Mouse (Mus musculus) MEL (cell line): ENCODE data around the gene Cysrt1. TPM values are rescaled to one million over a fixed set of nuclear protein-coding genes. Genes with fewer than 3 reads are reported as not detected.

Source experiments
- DNase-seq: peaks from one replicate; pipeline ENCODE4 v3.0.0; 2011; ENCODE audit warnings: low read depth, low spot score
- H3K27ac ChIP-seq: 2 replicates; pipeline ENCODE4 v1.5.1; 2012; ENCODE audit warnings: low read depth, mild to moderate bottlenecking, control low read depth, low read length, moderate library complexity; ENCODE audit not compliant: control insufficient read depth
- H3K27me3 ChIP-seq, 2 experiments: fragments of 150-350 bp in 1 of 2; sonication (generic) in 1 of 2; 2 replicates each; pipeline ENCODE4 v1.6.1; 2012; ENCODE audit warnings: low read length in 2 of 2, mild to moderate bottlenecking in 2 of 2, improper control_type of control experiment in 1 of 2, moderate library complexity in 1 of 2; ENCODE audit not compliant: insufficient read depth in 2 of 2, control insufficient read depth in 1 of 2
- H3K36me3 ChIP-seq, 2 experiments: 2 replicates each; pipeline ENCODE4 v1.6.1; 2012 to 2014; ENCODE audit warnings: low read length in 2 of 2, improper control_type of control experiment in 1 of 2, inconsistent platforms in 1 of 2, mild to moderate bottlenecking in 1 of 2; ENCODE audit not compliant: insufficient read depth in 2 of 2, control insufficient read depth in 1 of 2
- H3K4me1 ChIP-seq, 2 experiments: fragments of 150-350 bp in 1 of 2; sonication (generic) in 1 of 2; 2 replicates each; pipeline ENCODE4 v1.6.1; 2012; ENCODE audit warnings: low read length in 2 of 2, improper control_type of control experiment in 1 of 2, mild to moderate bottlenecking in 1 of 2; ENCODE audit not compliant: insufficient read depth in 2 of 2, control insufficient read depth in 1 of 2
- H3K4me3 ChIP-seq, 2 experiments: fragments of 150-350 bp in 1 of 2; sonication (generic) in 1 of 2; 2 replicates each; pipeline ENCODE4 v1.5.1; 2012; ENCODE audit warnings: low read depth in 2 of 2, low read length in 2 of 2, mild to moderate bottlenecking in 2 of 2, moderate library complexity in 2 of 2, control low read depth in 1 of 2, improper control_type of control experiment in 1 of 2; ENCODE audit not compliant: control insufficient read depth in 1 of 2, insufficient read depth in 1 of 2
- H3K79me2 ChIP-seq: 2 replicates; pipeline ENCODE4 v1.6.1; 2012; ENCODE audit warnings: mild to moderate bottlenecking, low read length, moderate library complexity; ENCODE audit not compliant: control insufficient read depth, poor library complexity, insufficient read depth
- H3K9ac ChIP-seq: 2 replicates; pipeline ENCODE4 v1.6.1; 2012; ENCODE audit warnings: low read depth, mild to moderate bottlenecking, control low read depth, low read length, moderate library complexity; ENCODE audit not compliant: control insufficient read depth, poor library complexity, severe bottlenecking
- H3K9me3 ChIP-seq: fragments of 150-350 bp; sonication (generic); replicated peaks from 2 replicates; pipeline ENCODE4 v1.6.1; 2012; ENCODE audit warnings: mild to moderate bottlenecking, low read length, improper control_type of control experiment, moderate library complexity; ENCODE audit not compliant: insufficient read depth
- CHD1 ChIP-seq: IDR thresholded peaks from 2 replicates; pipeline ENCODE4 v1.6.1; 2012; ENCODE audit warnings: low read depth, mild to moderate bottlenecking, inconsistent platforms, low read length, improper control_type of control experiment
- CHD2 ChIP-seq: IDR thresholded peaks from 2 replicates; pipeline ENCODE4 v1.6.1; 2011; ENCODE audit warnings: low read length, improper control_type of control experiment
- CTCF ChIP-seq, 3 experiments: IDR thresholded peaks in 2 of 3; conservative IDR thresholded peaks in 1 of 3; 2 replicates each; pipeline ENCODE4 v1.5.1; 2011 to 2012; ENCODE audit warnings: low read length in 3 of 3, low read depth in 2 of 3, mild to moderate bottlenecking in 2 of 3, improper control_type of control experiment in 1 of 3, inconsistent platforms in 1 of 3, mixed read lengths in 1 of 3, moderate library complexity in 1 of 3; ENCODE audit not compliant: control insufficient read depth in 1 of 3, insufficient read depth in 1 of 3, poor library complexity in 1 of 3, severe bottlenecking in 1 of 3
- E2F4 ChIP-seq: IDR thresholded peaks from 2 replicates; pipeline ENCODE4 v1.6.1; 2011; ENCODE audit warnings: low read depth, low read length, improper control_type of control experiment, borderline replicate concordance
- ELF1 ChIP-seq: IDR thresholded peaks from 2 replicates; pipeline ENCODE4 v1.6.1; 2014; ENCODE audit warnings: low read depth, mild to moderate bottlenecking, inconsistent platforms, low read length, improper control_type of control experiment, moderate library complexity
- ETS1 ChIP-seq: IDR thresholded peaks from 2 replicates; pipeline ENCODE4 v1.6.1; 2012; ENCODE audit warnings: low read depth, mild to moderate bottlenecking, inconsistent platforms, low read length, improper control_type of control experiment, moderate library complexity
- GATA1 ChIP-seq: IDR thresholded peaks from 2 replicates; pipeline ENCODE4 v1.6.1; 2011; ENCODE audit warnings: low read depth, low read length, improper control_type of control experiment
- HCFC1 ChIP-seq: IDR thresholded peaks from 2 replicates; pipeline ENCODE4 v1.6.1; 2012; ENCODE audit warnings: low read depth, mild to moderate bottlenecking, inconsistent platforms, low read length, improper control_type of control experiment, moderate library complexity
- JUND ChIP-seq: IDR thresholded peaks from 2 replicates; pipeline ENCODE4 v1.6.1; 2011; ENCODE audit warnings: low read depth, mild to moderate bottlenecking, improper control_type of control experiment, low read length
- KAT2A ChIP-seq: conservative IDR thresholded peaks from 2 replicates; pipeline ENCODE4 v1.6.1; 2012; ENCODE audit warnings: low read depth, low read length, improper control_type of control experiment, inconsistent platforms
- MAX ChIP-seq: IDR thresholded peaks from 2 replicates; pipeline ENCODE4 v1.6.1; 2011; ENCODE audit warnings: low read length, improper control_type of control experiment
- MEF2A ChIP-seq: IDR thresholded peaks from 2 replicates; pipeline ENCODE4 v1.6.1; 2014; ENCODE audit warnings: low read depth, mild to moderate bottlenecking, inconsistent platforms, low read length, improper control_type of control experiment; ENCODE audit not compliant: poor library complexity, insufficient replicate concordance, severe bottlenecking; ENCODE audit errors: extremely low read depth
- MXI1 ChIP-seq: IDR thresholded peaks from 2 replicates; pipeline ENCODE4 v1.6.1; 2011; ENCODE audit warnings: mild to moderate bottlenecking, low read depth, low read length, improper control_type of control experiment
- MYB ChIP-seq: IDR thresholded peaks from 2 replicates; pipeline ENCODE4 v1.6.1; 2011; ENCODE audit warnings: mild to moderate bottlenecking, low read depth, low read length, improper control_type of control experiment
- NRF1 ChIP-seq: IDR thresholded peaks from 2 replicates; pipeline ENCODE4 v1.6.1; 2014; ENCODE audit warnings: low read depth, mild to moderate bottlenecking, inconsistent platforms, low read length, improper control_type of control experiment, moderate library complexity; ENCODE audit not compliant: poor library complexity, insufficient read depth, severe bottlenecking
- POLR2AphosphoS5 ChIP-seq: IDR thresholded peaks from 2 replicates; pipeline ENCODE4 v1.6.1; 2012; ENCODE audit warnings: low read depth, borderline replicate concordance, mild to moderate bottlenecking, inconsistent platforms, low read length, moderate library complexity, mixed read lengths
- RAD21 ChIP-seq: IDR thresholded peaks from 2 replicates; pipeline ENCODE4 v1.6.1; 2011; ENCODE audit warnings: mild to moderate bottlenecking, low read depth, low read length, improper control_type of control experiment
- RCOR1 ChIP-seq: IDR thresholded peaks from 2 replicates; pipeline ENCODE4 v1.6.1; 2012; ENCODE audit warnings: low read depth, mild to moderate bottlenecking, inconsistent platforms, low read length, improper control_type of control experiment
- SMC3 ChIP-seq: IDR thresholded peaks from 2 replicates; pipeline ENCODE4 v1.6.1; 2011; ENCODE audit warnings: low read depth, low read length, improper control_type of control experiment
- TAL1 ChIP-seq: IDR thresholded peaks from 2 replicates; pipeline ENCODE4 v1.6.1; 2012; ENCODE audit warnings: mild to moderate bottlenecking, inconsistent platforms, low read length, moderate library complexity, mixed read lengths
- TBP ChIP-seq: IDR thresholded peaks from 2 replicates; pipeline ENCODE4 v1.8.0; 2011; ENCODE audit warnings: low read depth, low read length, improper control_type of control experiment
- TCF12 ChIP-seq: IDR thresholded peaks from 2 replicates; pipeline ENCODE4 v1.6.1; 2014; ENCODE audit warnings: low read depth, mild to moderate bottlenecking, inconsistent platforms, low read length, improper control_type of control experiment, moderate library complexity
- UBTF ChIP-seq: IDR thresholded peaks from 2 replicates; pipeline ENCODE4 v1.6.1; 2012; ENCODE audit warnings: low read depth, mild to moderate bottlenecking, inconsistent platforms, low read length, improper control_type of control experiment, moderate library complexity, borderline replicate concordance; ENCODE audit not compliant: insufficient read depth
- USF1 ChIP-seq: IDR thresholded peaks from 2 replicates; pipeline ENCODE4 v1.6.1; 2014; ENCODE audit warnings: low read depth, mild to moderate bottlenecking, inconsistent platforms, low read length, improper control_type of control experiment, moderate library complexity
- USF2 ChIP-seq, 2 experiments: IDR thresholded peaks; 2 replicates each; pipeline ENCODE4 v1.6.1; 2011 to 2012; ENCODE audit warnings: improper control_type of control experiment in 2 of 2, low read length in 2 of 2, borderline replicate concordance in 1 of 2, inconsistent platforms in 1 of 2, low read depth in 1 of 2, mild to moderate bottlenecking in 1 of 2; ENCODE audit not compliant: insufficient read depth in 1 of 2
- ZC3H11A ChIP-seq: IDR thresholded peaks from 2 replicates; pipeline ENCODE4 v1.6.1; 2012; ENCODE audit warnings: low read depth, mild to moderate bottlenecking, inconsistent platforms, low read length, improper control_type of control experiment
- ZKSCAN1 ChIP-seq: IDR thresholded peaks from 2 replicates; pipeline ENCODE4 v1.6.1; 2012; ENCODE audit warnings: low read depth, mild to moderate bottlenecking, inconsistent platforms, low read length, improper control_type of control experiment, moderate library complexity
- ZNF384 ChIP-seq: IDR thresholded peaks from 2 replicates; pipeline ENCODE4 v1.6.1; 2012; ENCODE audit warnings: low read depth, mild to moderate bottlenecking, inconsistent platforms, low read length, improper control_type of control experiment
- polyA plus RNA-seq, 2 experiments: library from polyadenylated mRNA; stranded (reverse) in 1 of 2; unstranded in 1 of 2; fragments of >175 nt in 1 of 2; fragments of >200 nt in 1 of 2; gene quantifications; 2 replicates each; pipeline versions ENCODE4 v1.2.1 to v1.2.4; 2012; ENCODE audit warnings: low replicate concordance in 2 of 2, low read depth in 1 of 2; ENCODE audit not compliant: insufficient read length in 2 of 2, insufficient read depth in 1 of 2, missing spikeins in 1 of 2
- total RNA-seq: library from RNA; depleted of rRNA; stranded (reverse); fragments of 300-350 nt; gene quantifications from 2 replicates; pipeline ENCODE4 v1.2.3, GENCODE M21; 2012

Cysrt1 gene
- total and polyA plus RNA-seq, 3 experiments: 0.15 to 0.19 TPM; not detected in 1

DNA sequence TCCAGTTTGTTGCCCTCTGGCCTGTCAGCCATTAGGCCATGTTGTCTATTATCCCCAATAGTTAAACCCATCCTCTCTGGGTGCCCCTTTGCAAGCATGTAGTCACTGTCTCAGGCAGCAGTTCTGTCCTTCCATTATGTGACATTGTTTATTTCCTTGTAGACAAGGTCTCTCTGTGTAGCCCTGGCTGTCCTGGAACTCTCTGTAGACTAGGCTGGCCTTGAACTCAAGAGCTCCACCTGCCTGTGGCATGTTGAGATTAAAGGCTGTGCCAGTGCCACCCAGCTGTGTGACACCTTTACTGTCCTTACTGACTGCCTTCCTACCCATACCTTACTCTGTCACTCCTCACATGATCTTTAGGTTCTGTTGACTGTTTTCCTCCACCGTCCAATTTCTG is 10.1 kb upstream of the Cysrt1 start:
- peaks cover 2 to 8% of the 10 kb centered on the region in 2 experiments; a peak in 2 of 4 replicates for H3K36me3 ChIP-seq
- H3K27ac ChIP-seq: no peak overlapping the region
- peak; percentile 54 for DNase-seq
- H3K4me1 ChIP-seq: peaks cover 2 to 12% of the 10 kb centered on the region in 2 experiments; a peak in 1 of 4 replicates
- peak; percentile 43; the same call in 1 of the 2 replicates for TF ChIP-seq ZC3H11A
- TF ChIP-seq SMC3: peak; percentile 78
- TF ChIP-seq MYB: no peak
- TF ChIP-seq CHD2: no peak
- no peak for TF ChIP-seq CHD1
- no peak for TF ChIP-seq ZNF384
- peak; percentile 29 for TF ChIP-seq RAD21
- no peak for TF ChIP-seq USF2 (IDR thresholded peaks at IDR 0.05; ENCODE audit: borderline replicate concordance in 1 of 2, insufficient read depth in 1 of 2, low read depth in 1 of 2, low read length in 2 of 2)
- no peak for TF ChIP-seq NRF1
- TF ChIP-seq TCF12: no peak
- peak; percentile 49 to 66 (median 50) for TF ChIP-seq CTCF (IDR thresholded peaks at IDR 0.05 in 2 of 3, conservative IDR thresholded peaks at IDR 0.05 in 1 of 3; ENCODE audit: control insufficient read depth in 1 of 3, insufficient read depth in 1 of 3, low read depth in 2 of 3, low read length in 3 of 3, poor library complexity in 1 of 3, severe bottlenecking in 1 of 3)
- no peak for TF ChIP-seq ETS1
- TF ChIP-seq UBTF: no peak
- TF ChIP-seq, all 39 proteins: peak for 4
- Histone ChIP-seq H3K9ac (no peak overlapping the region), H3K79me2 (peaks cover 20% of the 10 kb centered on the region), H3K4me3 (no peak overlapping the region), H3K27me3 (no peaks in the 10 kb centered on the region), H3K9me3 (no peaks in the 10 kb centered on the region)

DNA sequence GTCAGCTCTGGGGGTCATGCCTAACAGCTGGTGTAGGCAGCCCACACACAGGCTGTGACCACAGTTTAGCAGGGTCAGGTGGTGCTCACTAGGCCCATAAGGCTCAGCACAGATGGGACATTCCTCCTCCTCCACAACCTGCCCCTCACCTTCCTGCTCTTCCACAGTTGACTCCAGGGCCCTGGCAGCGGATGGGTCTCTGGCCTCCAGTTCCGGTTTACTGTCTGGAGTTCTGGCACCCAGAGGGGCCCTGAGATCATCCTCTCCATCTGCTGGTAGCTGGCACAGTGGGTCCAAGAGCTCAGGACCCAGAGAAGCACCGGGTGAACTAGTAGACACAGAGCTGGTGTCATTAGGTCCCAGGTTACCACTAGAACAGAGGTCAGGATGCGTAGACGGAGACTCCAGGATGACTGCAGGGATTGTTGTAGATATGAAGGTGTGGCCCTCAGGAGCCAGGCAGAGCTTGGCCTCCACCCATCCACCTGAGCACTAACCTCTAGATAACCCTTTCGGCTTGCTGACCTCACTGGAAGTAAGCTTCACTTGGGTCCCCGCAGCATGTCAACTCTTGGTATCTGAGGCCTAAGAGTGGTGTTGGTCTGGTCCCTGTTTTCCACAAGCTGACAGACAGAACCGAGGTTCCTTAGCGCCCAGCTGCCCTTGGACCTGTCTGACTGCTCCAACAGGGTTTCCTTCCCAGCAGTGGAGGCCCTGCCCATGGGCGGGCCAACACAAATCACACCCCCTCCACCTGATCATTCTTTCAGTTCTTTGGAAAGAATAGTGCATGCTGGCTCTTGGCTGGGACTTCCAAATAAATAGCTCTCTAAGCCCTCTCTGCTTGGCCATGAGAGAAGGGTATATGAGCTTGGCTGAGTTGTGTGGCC is 4.2 kb upstream of the Cysrt1 start, which contains the start of gene AL732309.1:
AL732309.1 (minus strand) TSS at position 681 of the 890 bp plus-strand sequence.
- H3K4me1 ChIP-seq: peaks cover 0 to 7% of the 10 kb centered on the region in 2 experiments; a peak in 3 of 4 replicates
- peaks cover 0 to 2% of the 10 kb centered on the region in 2 experiments; a peak in 1 of 4 replicates for H3K36me3 ChIP-seq
- no peak for DNase-seq

More for the DNA sequence above, 4.2 kb upstream of the Cysrt1 start, which contains the start of gene AL732309.1:
- Histone ChIP-seq H3K79me2 (no peaks in the 10 kb centered on the region; the same call in 1 of the 2 replicates), H3K9me3 (no peaks in the 10 kb centered on the region), H3K4me3 (no peak within 1 kb of the TSS), H3K27ac (no peak within 1 kb of the TSS), H3K9ac (no peak within 1 kb of the TSS), H3K27me3 (no peaks in the 10 kb centered on the region)
- TF ChIP-seq MEF2A: no peak
- TF ChIP-seq TBP: no peak
- TF ChIP-seq E2F4: no peak
- TF ChIP-seq ZNF384: no peak
- TF ChIP-seq JUND: no peak
- no peak for TF ChIP-seq TAL1
- TF ChIP-seq MXI1: no peak
- TF ChIP-seq USF1: no peak
- no peak for TF ChIP-seq ZKSCAN1
- no peak for TF ChIP-seq CTCF (IDR thresholded peaks at IDR 0.05 in 2 of 3, conservative IDR thresholded peaks at IDR 0.05 in 1 of 3; ENCODE audit: control insufficient read depth in 1 of 3, insufficient read depth in 1 of 3, low read depth in 2 of 3, low read length in 3 of 3, poor library complexity in 1 of 3, severe bottlenecking in 1 of 3)
- no peak for TF ChIP-seq MAX
- no peak for TF ChIP-seq KAT2A
- TF ChIP-seq HCFC1: no peak
- no peak for TF ChIP-seq GATA1
- TF ChIP-seq ELF1: no peak
- no peak for TF ChIP-seq RCOR1
- TF ChIP-seq TCF12: no peak
- TF ChIP-seq USF2 (IDR thresholded peaks at IDR 0.05; ENCODE audit: borderline replicate concordance in 1 of 2, insufficient read depth in 1 of 2, low read depth in 1 of 2, low read length in 2 of 2): no peak
- no peak for TF ChIP-seq POLR2AphosphoS5
